Mouse (Mus musculus): ENCODE data around the gene Gm47955.
"Not testable (repeated sequence)": the region's sequence is repeated elsewhere in the genome, so short reads cannot be mapped to it uniquely, and the experiment has no call there.

Gene Gm47955

DNA sequence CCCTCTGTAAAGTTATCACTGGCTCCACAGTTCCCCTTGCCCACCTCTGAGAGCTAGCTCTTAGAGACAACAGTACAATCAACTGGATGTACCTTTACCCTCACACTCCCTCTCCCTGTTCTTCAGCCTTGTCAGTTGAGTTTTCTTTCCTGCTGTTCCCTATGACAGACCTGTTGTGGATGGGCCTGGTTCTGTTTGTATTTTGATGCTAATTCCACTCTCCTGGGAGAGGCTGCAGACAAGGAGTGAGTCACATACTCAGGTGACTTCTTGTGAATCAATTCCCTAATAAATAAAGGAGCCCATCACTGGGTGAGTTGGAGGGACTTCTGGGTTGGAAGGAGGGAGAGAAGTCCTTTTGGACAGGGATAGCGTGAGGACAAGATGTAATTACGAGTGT, 11.5 kb upstream of the Gm47955 start:
- Histone ChIP-seq H3K36me3 (ENCODE audit: insufficient read depth, low read length) (no peaks in the 10 kb centered on the region), H3K4me3 (replicated peaks; ENCODE audit: low read length) (no peak overlapping the region), H3K4me1 (replicated peaks; ENCODE audit: low read depth, low read length) (peaks cover 17% of the 10 kb centered on the region), H3K27me3 (ENCODE audit: insufficient read depth, low read length) (no peaks in the 10 kb centered on the region), H3K9me3 (ENCODE audit: low read length) (no peaks in the 10 kb centered on the region)
- no peak for TF ChIP-seq CTCF (conservative IDR thresholded peaks at IDR 0.05; ENCODE audit: low read length)
- no peak for TF ChIP-seq POU5F1 (IDR thresholded peaks at IDR 0.05; ENCODE audit: borderline replicate concordance, low read length)
- no peak; the same call in 1 of the 2 replicates for TF ChIP-seq NANOG (IDR thresholded peaks at IDR 0.05; ENCODE audit: borderline replicate concordance, low read length)

DNA sequence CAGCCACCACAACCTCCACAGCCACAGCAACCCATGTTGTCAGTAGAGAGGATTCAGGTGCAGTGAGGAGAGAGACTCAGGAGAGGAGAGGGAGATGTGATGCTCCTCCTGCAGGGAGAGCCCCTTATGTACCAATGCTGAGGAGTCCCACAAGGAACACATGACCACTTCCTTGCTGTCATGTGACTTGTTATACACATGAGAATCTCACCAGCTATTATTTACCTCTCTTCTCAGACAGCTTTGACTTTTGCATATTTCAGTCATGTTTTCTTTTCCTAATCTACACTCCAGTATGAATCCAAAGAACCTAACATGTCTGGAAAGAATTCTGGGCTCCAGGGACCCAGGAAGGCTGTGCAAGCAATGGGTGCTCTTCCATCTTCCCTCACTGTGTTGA, 4.2 kb upstream of the Gm47955 start, which contains the start of gene Gm7544:
Gene Gm7544 (minus strand): TSS at position 101 of the 400 bp plus-strand sequence.
- not testable (repeated sequence) for H3K4me3 ChIP-seq (replicated peaks; ENCODE audit: low read length); H3K27me3 ChIP-seq (ENCODE audit: insufficient read depth, low read length); H3K9me3 ChIP-seq (ENCODE audit: low read length)

DNA sequence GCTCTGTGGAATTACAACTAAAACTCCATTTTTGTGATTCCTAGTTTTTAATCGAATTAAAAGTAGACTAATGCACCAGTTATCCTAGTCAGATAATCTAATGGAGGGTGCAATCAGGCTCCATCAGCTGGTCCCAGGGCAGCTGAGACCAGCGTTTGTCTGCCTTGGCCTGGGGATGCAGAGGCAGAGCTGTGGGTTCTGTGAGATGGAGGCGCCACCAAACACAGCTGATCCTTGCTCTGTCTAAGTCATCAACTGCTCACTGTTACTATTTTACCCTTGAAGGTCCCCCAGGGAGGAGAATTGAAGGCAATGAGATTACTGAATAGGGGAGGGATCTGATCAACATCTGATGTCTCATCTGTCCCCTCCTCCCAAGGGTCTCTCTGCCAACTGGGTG, 6.3 kb downstream of the Gm47955 start:
- H3K36me3 ChIP-seq (ENCODE audit: insufficient read depth, low read length) = no peaks in the 10 kb centered on the region
- TF ChIP-seq NANOG (IDR thresholded peaks at IDR 0.05; ENCODE audit: borderline replicate concordance, low read length) (no peak), CTCF (conservative IDR thresholded peaks at IDR 0.05; ENCODE audit: low read length) (no peak), POU5F1 (IDR thresholded peaks at IDR 0.05; ENCODE audit: borderline replicate concordance, low read length) (no peak)
- no peaks in the 10 kb centered on the region for H3K4me1 ChIP-seq (replicated peaks; ENCODE audit: low read depth, low read length)
- H3K9me3 ChIP-seq (ENCODE audit: low read length) = no peaks in the 10 kb centered on the region
- no peaks in the 10 kb centered on the region for H3K27me3 ChIP-seq (ENCODE audit: insufficient read depth, low read length)
- H3K4me3 ChIP-seq (replicated peaks; ENCODE audit: low read length) = no peak overlapping the region

More for the DNA sequence above, 4.2 kb upstream of the Gm47955 start, which contains the start of gene Gm7544:
- H3K4me1 ChIP-seq (replicated peaks; ENCODE audit: low read depth, low read length); H3K36me3 ChIP-seq (ENCODE audit: insufficient read depth, low read length): not testable (repeated sequence)

DNA sequence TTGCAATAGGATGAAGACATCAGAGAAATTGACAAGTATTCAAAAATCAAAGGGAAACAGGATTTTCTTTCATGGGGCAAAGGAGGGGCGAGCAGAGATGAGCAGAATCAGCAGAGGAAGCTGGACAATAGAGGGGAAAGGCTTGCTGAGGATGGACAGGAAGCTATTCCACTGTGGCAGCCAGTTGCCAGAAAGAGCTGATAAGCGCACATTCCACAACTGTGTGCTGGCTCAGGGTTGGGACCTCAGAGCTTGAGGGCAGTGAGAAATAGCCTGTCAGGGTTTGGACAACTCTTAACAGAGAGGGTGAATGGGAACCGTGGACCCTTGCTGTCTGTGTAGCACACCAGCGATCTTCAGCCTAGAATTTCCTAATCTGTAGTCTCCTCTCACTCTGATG, 12.0 kb downstream of the Gm47955 start:
- Histone ChIP-seq H3K27me3 (ENCODE audit: insufficient read depth, low read length) (no peaks in the 10 kb centered on the region), H3K36me3 (ENCODE audit: insufficient read depth, low read length) (no peaks in the 10 kb centered on the region), H3K9me3 (ENCODE audit: low read length) (no peaks in the 10 kb centered on the region), H3K4me3 (replicated peaks; ENCODE audit: low read length) (no peak overlapping the region), H3K4me1 (replicated peaks; ENCODE audit: low read depth, low read length) (no peaks in the 10 kb centered on the region)
- TF ChIP-seq CTCF (conservative IDR thresholded peaks at IDR 0.05; ENCODE audit: low read length) (no peak), POU5F1 (IDR thresholded peaks at IDR 0.05; ENCODE audit: borderline replicate concordance, low read length) (no peak), NANOG (IDR thresholded peaks at IDR 0.05; ENCODE audit: borderline replicate concordance, low read length) (no peak)

DNA sequence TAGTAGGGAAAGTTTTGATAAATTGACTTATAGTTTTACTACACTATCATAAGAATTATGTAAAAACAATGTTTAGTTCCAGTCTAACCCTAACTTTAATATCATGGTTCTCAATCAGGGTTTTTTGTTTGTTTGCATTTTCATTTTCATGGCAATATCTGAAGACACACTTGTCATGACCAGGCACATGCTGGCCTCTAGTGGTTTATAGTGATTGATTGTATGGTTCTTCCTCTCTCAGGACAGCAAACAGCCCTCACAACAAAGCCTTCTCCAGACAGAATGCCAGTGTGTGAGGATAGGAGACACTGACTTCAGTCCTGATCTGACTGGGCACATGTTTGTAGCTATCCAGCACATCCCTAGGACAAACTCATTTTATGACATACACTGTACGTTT, 13.2 kb downstream of the Gm47955 start:
- TF ChIP-seq POU5F1 (IDR thresholded peaks at IDR 0.05; ENCODE audit: borderline replicate concordance, low read length) (no peak), NANOG (IDR thresholded peaks at IDR 0.05; ENCODE audit: borderline replicate concordance, low read length) (no peak), CTCF (conservative IDR thresholded peaks at IDR 0.05; ENCODE audit: low read length) (no peak)
- Histone ChIP-seq H3K4me1 (replicated peaks; ENCODE audit: low read depth, low read length) (no peaks in the 10 kb centered on the region), H3K27me3 (ENCODE audit: insufficient read depth, low read length) (no peaks in the 10 kb centered on the region), H3K36me3 (ENCODE audit: insufficient read depth, low read length) (no peaks in the 10 kb centered on the region), H3K9me3 (ENCODE audit: low read length) (no peaks in the 10 kb centered on the region), H3K4me3 (replicated peaks; ENCODE audit: low read length) (no peak overlapping the region)

DNA sequence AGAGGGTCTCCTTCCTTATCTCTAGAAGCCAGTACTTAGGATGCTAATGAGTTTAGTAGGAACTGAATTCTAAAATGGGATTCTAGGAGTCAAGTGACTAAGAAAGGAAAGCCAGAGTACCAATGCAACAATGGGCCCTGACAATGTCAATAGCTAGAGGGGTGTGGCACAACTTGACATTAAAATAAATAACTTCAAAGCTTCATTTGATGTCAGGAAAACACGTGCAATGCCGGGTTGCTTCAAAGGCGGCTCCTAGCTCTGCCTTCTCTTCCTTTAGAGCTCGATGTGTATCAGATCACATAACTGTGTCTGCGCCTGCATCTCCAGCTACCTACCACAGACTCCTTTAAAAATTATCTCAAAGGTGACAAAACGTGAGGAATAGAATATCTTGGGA, 13.8 kb downstream of the Gm47955 start:
- TF ChIP-seq NANOG (IDR thresholded peaks at IDR 0.05; ENCODE audit: borderline replicate concordance, low read length) (no peak), POU5F1 (IDR thresholded peaks at IDR 0.05; ENCODE audit: borderline replicate concordance, low read length) (no peak), CTCF (conservative IDR thresholded peaks at IDR 0.05; ENCODE audit: low read length) (no peak)
- no peaks in the 10 kb centered on the region for H3K36me3 ChIP-seq (ENCODE audit: insufficient read depth, low read length)
- H3K27me3 ChIP-seq (ENCODE audit: insufficient read depth, low read length) = no peaks in the 10 kb centered on the region
- H3K9me3 ChIP-seq (ENCODE audit: low read length) = no peaks in the 10 kb centered on the region
- no peak overlapping the region for H3K4me3 ChIP-seq (replicated peaks; ENCODE audit: low read length)
- no peaks in the 10 kb centered on the region for H3K4me1 ChIP-seq (replicated peaks; ENCODE audit: low read depth, low read length)

DNA sequence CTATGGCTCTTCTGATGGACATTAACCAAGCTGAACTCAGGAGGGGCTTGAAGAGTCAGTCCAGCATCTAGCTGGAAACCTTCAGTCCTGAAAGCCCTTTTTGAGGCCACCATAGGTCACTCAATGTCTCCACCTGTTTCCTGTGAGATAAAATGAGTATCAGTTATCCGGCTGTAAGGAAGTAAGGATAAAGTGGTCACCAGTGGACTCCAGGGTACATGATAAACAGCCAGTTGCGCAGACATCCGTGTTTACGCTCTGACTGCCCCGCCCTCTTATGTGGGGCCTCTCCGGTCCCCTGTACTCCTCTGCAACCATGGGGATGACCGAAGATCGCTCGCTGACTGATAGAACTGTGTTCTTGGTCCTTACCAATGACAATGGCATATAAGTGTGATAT, 14.3 kb downstream of the Gm47955 start:
- TF ChIP-seq POU5F1 (IDR thresholded peaks at IDR 0.05; ENCODE audit: borderline replicate concordance, low read length) (no peak), NANOG (IDR thresholded peaks at IDR 0.05; ENCODE audit: borderline replicate concordance, low read length) (no peak), CTCF (conservative IDR thresholded peaks at IDR 0.05; ENCODE audit: low read length) (no peak)
- no peaks in the 10 kb centered on the region for H3K36me3 ChIP-seq (ENCODE audit: insufficient read depth, low read length)
- H3K4me1 ChIP-seq (replicated peaks; ENCODE audit: low read depth, low read length) = no peaks in the 10 kb centered on the region
- H3K9me3 ChIP-seq (ENCODE audit: low read length) = no peaks in the 10 kb centered on the region
- H3K4me3 ChIP-seq (replicated peaks; ENCODE audit: low read length) = no peak overlapping the region
- no peaks in the 10 kb centered on the region for H3K27me3 ChIP-seq (ENCODE audit: insufficient read depth, low read length)

DNA sequence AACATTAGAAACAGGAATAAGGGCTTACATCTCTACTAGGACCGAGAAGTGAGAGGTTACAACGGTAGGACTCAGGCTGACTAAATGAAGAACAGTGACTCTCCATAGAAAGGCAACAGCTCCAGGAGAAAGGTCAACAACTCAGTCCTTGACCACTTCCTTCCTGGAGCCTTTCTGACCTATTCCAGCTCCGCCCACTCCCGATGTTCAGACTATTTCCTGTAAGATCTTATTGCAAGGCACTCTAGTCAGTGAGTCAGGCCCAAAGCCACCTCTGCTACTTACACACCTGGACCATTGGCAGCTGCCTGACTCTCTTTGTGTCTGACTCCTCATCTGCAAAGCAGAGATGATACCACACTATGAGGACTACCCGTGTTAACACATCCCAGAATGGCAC, 15.7 kb downstream of the Gm47955 start:
- Histone ChIP-seq H3K27me3 (ENCODE audit: insufficient read depth, low read length) (no peaks in the 10 kb centered on the region), H3K36me3 (ENCODE audit: insufficient read depth, low read length) (no peaks in the 10 kb centered on the region), H3K4me1 (replicated peaks; ENCODE audit: low read depth, low read length) (no peaks in the 10 kb centered on the region), H3K9me3 (ENCODE audit: low read length) (no peaks in the 10 kb centered on the region), H3K4me3 (replicated peaks; ENCODE audit: low read length) (no peak overlapping the region)
- no peak for TF ChIP-seq NANOG (IDR thresholded peaks at IDR 0.05; ENCODE audit: borderline replicate concordance, low read length)
- no peak for TF ChIP-seq POU5F1 (IDR thresholded peaks at IDR 0.05; ENCODE audit: borderline replicate concordance, low read length)
- no peak for TF ChIP-seq CTCF (conservative IDR thresholded peaks at IDR 0.05; ENCODE audit: low read length)

DNA sequence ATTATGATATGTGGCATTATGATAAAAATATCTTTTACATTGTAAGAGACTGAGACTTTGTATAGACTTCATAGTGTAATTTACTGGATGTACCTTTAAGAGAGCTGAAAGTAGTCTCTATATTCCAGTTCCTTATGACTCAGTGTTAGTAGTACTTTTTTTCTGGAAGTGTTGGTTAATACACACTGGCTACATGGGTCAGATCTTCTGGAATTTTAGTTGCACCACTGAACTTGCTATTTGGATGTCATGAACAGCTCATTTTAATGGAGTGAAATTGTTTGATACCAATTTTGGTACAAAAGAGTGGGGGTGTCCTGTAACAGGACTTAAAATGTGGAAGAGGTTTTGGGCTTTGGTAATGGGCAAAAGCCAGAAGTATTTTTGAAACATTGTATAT, 17.8 kb downstream of the Gm47955 start:
- H3K4me3 ChIP-seq (replicated peaks; ENCODE audit: low read length) = no peak overlapping the region
- no peaks in the 10 kb centered on the region for H3K27me3 ChIP-seq (ENCODE audit: insufficient read depth, low read length)
- no peaks in the 10 kb centered on the region for H3K9me3 ChIP-seq (ENCODE audit: low read length)
- no peak for TF ChIP-seq CTCF (conservative IDR thresholded peaks at IDR 0.05; ENCODE audit: low read length)
- TF ChIP-seq NANOG (IDR thresholded peaks at IDR 0.05; ENCODE audit: borderline replicate concordance, low read length) = no peak
- TF ChIP-seq POU5F1 (IDR thresholded peaks at IDR 0.05; ENCODE audit: borderline replicate concordance, low read length) = no peak
- H3K36me3 ChIP-seq (ENCODE audit: insufficient read depth, low read length) = no peaks in the 10 kb centered on the region
- no peaks in the 10 kb centered on the region for H3K4me1 ChIP-seq (replicated peaks; ENCODE audit: low read depth, low read length)
